Mouse (Mus musculus) adrenal gland, adult (tissue): ENCODE measurements at regions not wholly inside any gene's neighbourhood (a gene's known extent, or its start where the extent isn't known, plus 50 kb on each side); places are given as distances from the start of the nearest gene placed in this dataset.
"Not testable (repeated sequence)": the region's sequence is repeated elsewhere in the genome, so short reads cannot be mapped to it uniquely, and the experiment has no call there.

ENCODE experiments used
- DNase-seq, 2 experiments: peaks; one replicate each; pipeline ENCODE4 v3.0.0; 2022 to 2023; ENCODE audit warnings: low spot score in 1 of 2; ENCODE audit not compliant: inconsistent age in 2 of 2

DNA sequence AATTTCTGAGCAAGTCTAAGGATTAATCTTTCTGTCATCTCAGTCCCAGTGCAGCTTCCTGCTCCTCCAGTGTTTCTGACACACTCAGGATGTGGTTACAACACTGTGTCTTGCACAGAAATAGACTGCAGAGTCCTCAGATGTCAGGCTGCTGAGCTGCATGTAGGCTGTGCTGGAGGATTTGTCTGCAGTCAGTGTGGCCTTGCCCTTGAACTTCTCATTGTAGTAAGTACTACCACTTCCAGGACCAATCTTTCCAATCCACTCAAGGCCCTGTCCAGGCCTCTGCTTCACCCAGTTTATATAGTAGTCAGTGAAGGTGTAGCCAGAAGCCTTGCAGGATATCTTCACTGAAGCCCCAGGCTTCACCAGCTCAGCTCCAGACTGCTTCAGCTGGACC, 185.8 kb upstream of the Zfp386 start:
- peak; percentile 50 to 67 for DNase-seq

DNA sequence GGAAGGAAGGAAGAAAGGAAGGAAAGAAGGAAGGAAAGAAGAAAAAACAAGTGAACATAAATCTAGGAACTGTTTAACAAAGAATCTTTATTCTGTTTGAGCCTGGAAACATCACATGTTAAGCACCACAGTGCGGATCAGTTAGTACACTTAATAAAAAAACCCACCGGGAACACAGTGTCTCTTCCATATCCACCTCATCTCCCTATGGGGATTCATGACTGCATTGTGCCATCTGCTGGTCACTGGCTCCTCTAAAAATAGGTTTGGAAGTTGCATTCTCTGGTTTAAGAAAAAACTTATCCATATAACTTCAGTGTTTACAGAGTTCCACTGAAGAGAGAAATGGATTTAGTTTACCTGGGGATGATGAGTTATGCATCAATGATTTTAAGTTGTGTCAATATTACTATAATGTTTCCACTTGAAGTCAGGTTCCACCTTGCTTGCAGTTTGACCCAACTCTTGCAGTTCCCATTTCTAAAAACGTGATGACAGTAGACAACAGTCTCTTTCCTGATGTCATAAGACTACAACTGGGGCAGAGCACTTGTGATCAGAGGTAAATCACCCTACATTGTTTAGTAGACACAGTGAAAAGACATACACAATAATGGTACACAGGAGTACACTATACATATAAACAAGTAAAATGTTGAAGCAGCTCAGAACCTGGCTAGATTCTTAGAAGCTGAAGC, 182.3 kb upstream of the Zfp386 start:
- peak; percentile 15 to 36 for DNase-seq

DNA sequence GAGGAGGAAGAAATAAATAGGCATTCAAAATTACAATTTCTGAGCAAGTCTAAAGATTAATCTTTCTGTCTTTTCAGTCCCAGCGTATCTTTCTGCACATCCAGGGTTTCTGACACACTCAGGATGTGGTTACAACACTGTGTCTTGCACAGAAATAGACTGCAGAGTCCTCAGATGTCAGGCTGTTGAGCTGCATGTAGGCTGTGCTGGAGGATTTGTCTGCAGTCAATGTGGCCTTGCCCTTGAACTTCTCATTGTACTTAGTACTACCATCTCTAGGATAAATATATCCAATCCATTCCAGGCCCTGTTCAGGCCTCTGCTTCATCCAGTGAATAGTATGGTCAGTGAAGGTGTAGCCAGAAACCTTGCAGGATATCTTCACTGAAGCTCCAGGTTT, 178.9 kb upstream of the Zfp386 start:
- peak; percentile 43 to 54 for DNase-seq

DNA sequence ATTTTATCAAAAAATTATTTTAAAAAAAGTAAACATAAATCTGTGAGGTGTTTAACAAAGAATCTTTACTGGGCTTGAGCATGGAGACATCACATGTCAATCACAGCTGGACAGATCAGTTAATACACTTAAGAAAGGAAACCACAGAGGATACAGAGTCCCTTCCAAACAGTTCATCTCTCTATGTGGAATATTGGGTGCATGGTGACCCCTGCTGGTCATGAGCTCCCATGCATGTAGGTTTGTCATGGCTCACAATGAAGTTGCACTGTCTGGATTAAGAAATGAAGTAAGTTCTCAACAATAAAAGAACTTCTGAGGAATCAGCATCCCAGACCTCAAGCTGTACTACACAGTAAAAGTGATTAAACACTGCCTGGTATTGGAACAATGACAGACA, 175.1 kb upstream of the Zfp386 start:
- peak in 1 of 2 experiments; percentile 29 for DNase-seq

DNA sequence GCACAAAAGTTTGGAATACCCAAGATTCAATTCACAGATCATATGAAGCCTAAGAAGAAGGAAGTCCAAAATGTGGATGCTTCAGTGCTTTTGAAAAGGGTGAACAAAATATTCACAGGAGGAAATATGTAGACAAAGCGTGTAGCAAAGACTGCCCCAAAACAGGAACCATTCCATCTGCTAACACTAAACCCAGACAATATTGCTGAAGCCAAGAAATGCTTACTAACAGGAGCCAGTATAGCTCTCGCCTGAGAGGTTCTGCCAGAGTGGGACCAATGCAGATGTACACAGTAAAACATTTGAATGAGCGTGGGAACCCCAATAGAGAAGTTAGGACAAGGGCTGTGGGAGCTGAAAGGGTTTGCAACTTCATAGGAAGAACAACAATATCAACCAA, 173.5 kb upstream of the Zfp386 start:
- not testable (repeated sequence) for DNase-seq

DNA sequence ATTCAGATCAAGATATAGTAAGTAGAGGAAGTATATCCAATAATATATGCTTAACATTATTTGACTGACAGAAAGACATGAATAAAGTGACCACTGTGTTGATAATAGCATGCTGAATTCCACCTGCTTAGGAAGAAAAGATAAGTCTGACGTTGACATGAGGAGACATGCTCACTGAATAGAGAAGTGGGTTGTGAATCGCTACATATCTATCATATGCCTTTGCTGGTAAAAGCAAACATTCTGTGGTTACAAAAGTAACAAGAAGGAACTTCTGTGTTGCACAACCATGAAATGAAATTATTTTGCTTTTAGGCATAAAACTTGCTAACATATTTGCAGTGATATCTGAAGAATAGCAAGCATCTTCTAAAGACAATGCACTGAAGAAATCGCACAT, 163.8 kb upstream of the Zfp386 start:
- no peak for DNase-seq

DNA sequence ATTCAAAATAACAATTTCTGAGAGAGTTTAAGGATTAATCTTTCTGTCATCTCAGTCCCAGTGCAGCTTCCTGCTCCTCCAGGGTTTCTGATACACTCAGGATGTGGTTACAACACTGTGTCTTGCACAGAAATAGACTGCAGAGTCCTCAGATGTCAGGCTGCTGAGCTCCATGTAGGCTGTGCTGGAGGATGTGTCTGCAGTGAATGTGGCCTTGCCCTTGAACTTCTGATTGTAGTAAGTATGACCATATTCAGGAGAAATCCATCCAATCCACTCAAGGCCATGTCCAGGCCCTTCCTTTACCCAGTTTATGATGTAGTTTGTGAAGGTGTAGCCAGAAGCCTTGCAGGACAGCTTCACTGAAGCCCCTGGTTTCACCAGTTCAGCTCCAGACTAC, 159.5 kb upstream of the Zfp386 start:
- peak; percentile 31 to 62 for DNase-seq

DNA sequence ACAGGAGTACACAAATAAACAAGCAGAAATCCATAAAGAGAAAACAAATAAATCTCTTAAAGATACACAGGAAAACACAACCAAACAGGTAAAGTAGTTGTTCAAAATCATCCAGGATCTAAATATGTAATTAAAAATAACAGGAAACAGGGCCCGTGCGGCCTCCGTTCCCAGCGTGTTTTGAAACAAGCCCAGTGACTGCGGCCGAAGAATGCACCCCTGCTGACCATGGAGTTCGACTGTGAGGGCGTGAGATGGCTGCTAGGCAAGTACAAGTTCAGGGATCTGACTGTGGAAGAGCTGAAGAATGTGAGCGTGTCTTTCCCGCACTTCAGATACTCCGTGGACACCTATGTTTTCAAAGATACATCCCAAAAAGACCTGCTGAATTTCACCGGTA, 154.9 kb upstream of the Zfp386 start:
- DNase-seq = not testable (repeated sequence)

DNA sequence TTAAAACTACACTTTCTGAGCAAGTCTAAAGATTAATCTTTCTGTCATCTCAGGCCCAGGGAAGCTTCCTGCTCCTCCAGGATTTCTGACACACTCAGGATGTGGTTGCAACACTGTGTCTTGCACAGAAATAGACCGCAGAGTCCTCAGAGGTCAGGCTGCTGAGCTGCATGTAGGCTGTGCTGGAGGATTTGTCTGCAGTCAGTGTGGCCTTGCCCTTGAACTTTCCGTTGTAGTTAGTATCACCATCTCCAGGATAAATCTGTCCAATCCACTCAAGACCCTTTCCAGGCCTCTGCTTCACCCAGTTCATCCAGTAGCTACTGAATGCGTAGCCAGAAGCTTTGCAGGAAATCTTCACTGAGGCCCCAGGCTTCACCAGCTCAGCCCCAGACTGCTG, 135.3 kb upstream of the Zfp386 start:
- peak; percentile 49 to 64 for DNase-seq

DNA sequence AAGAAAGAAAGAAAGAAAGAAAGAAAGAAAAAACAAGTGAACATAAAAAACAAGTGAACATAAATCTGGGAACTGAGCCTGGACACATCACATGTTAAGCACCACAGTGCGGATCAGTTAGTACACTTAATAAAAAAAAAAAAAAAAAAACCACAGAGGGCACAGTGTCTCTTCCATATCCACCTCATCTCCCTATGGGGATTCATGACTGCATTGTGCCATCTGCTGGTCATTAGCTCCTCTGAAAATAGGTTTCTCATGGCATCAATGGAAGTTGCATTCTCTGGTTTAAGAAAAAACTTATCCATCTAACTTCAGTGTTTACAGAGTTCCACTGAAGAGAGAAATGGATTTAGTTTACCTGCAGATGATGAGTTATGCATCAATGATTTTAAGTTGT, 132.1 kb upstream of the Zfp386 start:
- peak in 1 of 2 experiments; percentile 37 for DNase-seq

DNA sequence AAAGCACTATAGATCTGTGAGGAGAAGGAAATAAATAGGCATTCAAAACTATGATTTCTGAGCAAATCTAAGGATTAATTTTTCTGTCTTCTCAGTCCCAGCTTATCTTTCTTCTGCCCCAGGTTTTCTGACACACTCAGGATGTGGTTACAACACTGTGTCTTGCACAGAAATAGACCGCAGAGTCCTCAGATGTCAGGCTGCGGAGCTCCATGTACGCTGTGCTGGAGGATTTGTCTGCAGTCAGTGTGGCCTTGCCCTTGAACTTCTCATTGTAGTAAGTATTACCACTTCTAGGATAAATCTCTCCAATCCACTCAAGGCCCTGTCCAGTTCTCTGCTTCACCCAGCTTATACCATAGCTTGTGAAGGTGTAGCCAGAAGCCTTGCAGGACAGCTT, 127.4 kb upstream of the Zfp386 start:
- peak; percentile 58 to 70 for DNase-seq

DNA sequence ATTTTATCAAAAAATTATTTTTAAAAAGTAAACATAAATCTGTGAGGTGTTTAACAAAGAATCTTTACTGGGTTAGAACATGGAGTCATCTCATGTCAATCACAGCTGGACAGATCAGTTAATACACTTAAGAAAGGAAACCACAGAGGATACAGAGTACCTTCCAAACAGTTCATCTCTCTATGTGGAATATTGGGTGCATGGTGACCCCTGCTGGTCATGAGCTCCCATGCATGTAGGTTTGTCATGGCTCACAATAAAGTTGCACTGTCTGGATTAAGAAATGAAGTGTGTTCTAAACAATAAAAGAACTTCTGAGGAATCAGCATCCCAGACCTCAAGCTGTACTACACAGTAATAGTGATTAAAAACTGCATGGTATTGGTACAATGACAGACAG, 123.5 kb upstream of the Zfp386 start:
- DNase-seq = peak in 1 of 2 experiments; percentile 24

DNA sequence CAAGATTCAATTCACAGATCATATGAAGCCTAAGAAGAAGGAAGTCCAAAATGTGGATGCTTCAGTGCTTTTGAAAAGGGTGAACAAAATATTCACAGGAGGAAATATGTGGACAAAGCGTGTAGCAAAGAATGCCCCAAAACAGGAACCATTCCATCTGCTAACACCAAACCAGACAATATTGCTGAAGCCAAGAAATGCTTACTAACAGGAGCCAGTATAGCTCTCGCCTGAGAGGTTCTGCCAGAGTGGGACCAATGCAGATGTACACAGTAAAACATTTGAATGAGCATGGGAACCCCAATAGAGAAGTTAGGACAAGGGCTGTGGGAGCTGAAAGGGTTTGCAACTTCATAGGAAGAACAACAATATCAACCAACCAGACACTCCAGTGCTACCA, 122.0 kb upstream of the Zfp386 start:
- DNase-seq = not testable (repeated sequence)

DNA sequence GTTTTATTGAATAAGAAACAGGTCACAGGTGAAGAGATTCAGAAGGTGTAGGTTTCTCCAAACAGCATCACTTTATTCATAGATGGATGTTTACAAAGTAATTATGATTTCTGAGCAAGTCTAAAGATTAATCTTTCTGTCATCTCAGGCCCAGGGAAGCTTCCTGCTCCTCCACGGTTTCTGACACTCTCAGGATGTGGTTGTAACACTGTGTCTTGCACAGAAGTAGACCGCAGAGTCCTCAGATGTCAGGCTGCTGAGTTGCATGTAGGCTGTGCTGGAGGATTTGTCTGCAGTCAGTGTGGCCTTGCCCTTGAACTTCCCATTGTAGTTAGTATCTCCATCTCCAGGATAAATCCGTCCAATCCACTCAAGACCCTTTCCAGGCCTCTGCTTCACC, 95.2 kb upstream of the Zfp386 start:
- not testable (repeated sequence) for DNase-seq

DNA sequence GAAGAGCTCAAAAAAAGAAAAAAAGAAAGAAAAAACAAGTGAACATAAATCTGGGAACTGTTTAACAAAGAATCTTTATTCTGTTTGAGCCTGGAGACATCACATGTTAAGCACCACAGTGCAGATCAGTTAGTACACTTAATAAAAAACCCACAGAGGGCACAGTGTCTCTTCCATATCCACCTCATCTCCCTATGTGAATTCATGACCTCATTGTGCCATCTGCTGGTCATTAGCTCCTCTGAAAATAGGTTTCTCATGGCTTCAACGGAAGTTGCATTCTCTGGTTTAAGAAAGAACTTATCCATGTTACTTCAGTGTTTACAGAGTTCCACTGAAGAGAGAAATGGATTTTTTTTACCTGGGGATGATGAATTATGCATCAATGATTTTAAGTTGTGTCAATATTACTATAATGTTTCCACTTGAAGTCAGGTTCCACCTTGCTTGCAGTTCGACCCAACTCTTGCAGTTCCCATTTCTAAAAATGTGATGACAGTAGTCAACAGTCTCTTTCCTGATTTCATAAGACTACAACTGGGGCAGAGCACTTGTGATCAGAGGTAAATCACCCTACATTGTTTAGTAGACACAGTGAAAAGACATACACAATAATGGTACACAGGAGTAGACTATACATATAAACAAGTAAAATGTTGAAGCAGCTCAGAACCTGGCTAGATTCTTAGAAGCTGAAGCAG, 91.9 kb upstream of the Zfp386 start:
- DNase-seq = peak in 1 of 2 experiments; percentile 23

DNA sequence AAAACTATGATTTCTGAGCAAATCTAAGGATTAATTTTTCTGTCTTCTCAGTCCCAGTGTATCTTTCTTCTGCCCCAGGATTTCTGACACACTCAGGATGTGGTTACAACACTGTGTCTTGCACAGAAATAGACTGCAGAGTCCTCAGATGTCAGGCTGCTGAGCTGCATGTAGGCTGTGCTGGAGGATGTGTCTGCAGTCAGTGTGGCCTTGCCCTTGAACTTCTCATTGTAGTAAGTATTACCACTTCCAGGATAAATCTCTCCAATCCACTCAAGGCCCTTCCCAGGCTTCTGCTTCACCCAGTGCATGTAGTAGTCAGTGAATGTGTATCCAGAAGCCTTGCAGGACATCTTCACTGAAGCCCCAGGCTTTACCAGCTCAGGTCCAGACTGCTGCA, 83.8 kb upstream of the Zfp386 start:
- peak; percentile 35 to 66 for DNase-seq

DNA sequence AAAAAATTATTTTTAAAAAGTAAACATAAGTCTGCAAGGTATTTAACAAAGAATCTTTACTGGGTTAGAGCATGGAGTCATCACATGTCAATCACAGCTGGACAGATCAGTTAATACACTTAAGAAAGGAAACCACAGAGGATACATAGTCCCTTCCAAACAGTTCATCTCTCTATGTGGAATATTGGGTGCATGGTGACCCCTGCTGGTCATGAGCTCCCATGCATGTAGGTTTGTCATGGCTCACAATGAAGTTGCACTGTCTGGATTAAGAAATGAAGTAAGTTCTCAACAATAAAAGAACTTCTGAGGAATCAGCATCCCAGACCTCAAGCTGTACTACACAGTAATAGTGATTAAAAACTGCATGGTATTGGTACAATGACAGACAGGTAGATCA, 80.0 kb upstream of the Zfp386 start:
- DNase-seq = not testable (repeated sequence)
